Mouse (Mus musculus) lung, postnatal 0 days (tissue): Measurements from ENCODE around the gene Rap1gds1. TPM values are rescaled to one million over a fixed set of nuclear protein-coding genes. Genes with fewer than 3 reads are reported as not detected.

Source experiments
- ATAC-seq: fragments of 200-750 bp; cut with Nextera tagmentation; 2 replicates; pipeline ENCODE4 v1.8.0; 2017; ENCODE audit warnings: moderate library complexity
- DNase-seq: peaks from one replicate; pipeline ENCODE4 v3.0.0-alpha.2; 2016; ENCODE audit warnings: low spot score
- H3K27ac ChIP-seq: fragments of 300-500 bp; sonication (generic); 2 replicates; pipeline ENCODE4 v1.5.1; 2014; ENCODE audit warnings: antibody characterized with exemption, mild to moderate bottlenecking, low read length, mixed read lengths
- H3K27me3 ChIP-seq: fragments of 300-500 bp; sonication (generic); replicated peaks from 2 replicates; pipeline ENCODE4 v1.6.1; 2014; ENCODE audit warnings: low read length, mixed read lengths; ENCODE audit not compliant: insufficient read depth
- H3K36me3 ChIP-seq: fragments of 300-500 bp; sonication (generic); 2 replicates; pipeline ENCODE4 v1.6.1; 2014; ENCODE audit warnings: low read length, mixed read lengths; ENCODE audit not compliant: insufficient read depth
- H3K4me1 ChIP-seq: fragments of 300-500 bp; sonication (generic); 2 replicates; pipeline ENCODE4 v1.6.1; 2014; ENCODE audit warnings: antibody characterized with exemption, low read depth, low read length, mixed read lengths; ENCODE audit not compliant: insufficient read depth
- H3K4me2 ChIP-seq: fragments of 300-500 bp; sonication (generic); replicated peaks from 2 replicates; pipeline ENCODE4 v1.6.1; 2014; ENCODE audit warnings: low read depth, mild to moderate bottlenecking, low read length, moderate library complexity, mixed read lengths
- H3K4me3 ChIP-seq: fragments of 300-500 bp; sonication (generic); 2 replicates; pipeline ENCODE4 v1.5.1; 2014; ENCODE audit warnings: low read depth, low read length
- H3K9ac ChIP-seq: fragments of 300-500 bp; sonication (generic); replicated peaks from 2 replicates; pipeline ENCODE4 v1.6.1; 2014; ENCODE audit warnings: low read depth, mild to moderate bottlenecking
- H3K9me3 ChIP-seq: fragments of 300-500 bp; sonication (generic); 2 replicates; pipeline ENCODE4 v1.6.1; 2016; ENCODE audit warnings: low read length, mixed read lengths
- CTCF ChIP-seq: IDR thresholded peaks from 2 replicates; pipeline ENCODE4 v1.5.1; 2016; ENCODE audit warnings: antibody characterized with exemption, mild to moderate bottlenecking
- EP300 ChIP-seq: IDR thresholded peaks from 2 replicates; pipeline ENCODE4 v1.6.1; 2016; ENCODE audit warnings: antibody characterized with exemption, mild to moderate bottlenecking, control low read depth
- WGBS: fragments of 180-500 bp; shearing (Covaris S2); extraction: QIAGEN DNeasy Blood & Tissue Kit; methylation state at CpG from one replicate; pipeline ENCODE4 v1.1.7; 2014; 5-methylcytosine and 5-hydroxymethylcytosine counted together
- polyA plus RNA-seq: library from polyadenylated mRNA; unstranded; fragments of >200 nt; fragmentation: Nextera tagmentation; extraction: Ambion mirVana; gene quantifications from 2 replicates; pipeline ENCODE4 v1.2.1, GENCODE M21; 2015

The Rap1gds1 gene
- polyA plus RNA-seq, 1 experiment from 2014 or later, result 31.4 TPM

- no peaks in the 10 kb centered on the region for H3K27me3 ChIP-seq
- WGBS, result 63% methylated on average over 2 of the region's 2 CpGs
- ATAC-seq (no peak), DNase-seq (no peak)
- H3K9ac ChIP-seq, result no peak overlapping the region
- no peak overlapping the region for H3K4me2 ChIP-seq
- no peak overlapping the region for H3K27ac ChIP-seq
- H3K9me3 ChIP-seq, result no peaks in the 10 kb centered on the region
- no peak overlapping the region for H3K4me3 ChIP-seq
- no peak for TF ChIP-seq EP300
- no peak for TF ChIP-seq CTCF
- no peaks in the 10 kb centered on the region for H3K36me3 ChIP-seq
- no peaks in the 10 kb centered on the region for H3K4me1 ChIP-seq
These were observed 28.9 kb upstream of the Rap1gds1 start for GRCm38 (mm10) chr3:139103914-139104313.

GRCm38 (mm10) chr3:139103346-139103745 is 28.3 kb upstream of the Rap1gds1 start:
- H3K4me2 ChIP-seq, result no peak overlapping the region
- no peaks in the 10 kb centered on the region for H3K27me3 ChIP-seq
- TF ChIP-seq CTCF, result no peak
- TF ChIP-seq EP300, result no peak
- WGBS, result 50% methylated on average over 3 of the region's 3 CpGs
- ATAC-seq (no peak), DNase-seq (no peak)
- H3K9ac ChIP-seq, result no peak overlapping the region
- H3K4me3 ChIP-seq, result no peak overlapping the region
- H3K36me3 ChIP-seq, result no peaks in the 10 kb centered on the region
- H3K4me1 ChIP-seq, result no peaks in the 10 kb centered on the region
- no peaks in the 10 kb centered on the region for H3K9me3 ChIP-seq
- H3K27ac ChIP-seq, result no peak overlapping the region

- ATAC-seq, result no peak
These were observed 26.9 kb upstream of the Rap1gds1 start for GRCm38 (mm10) chr3:139101941-139102340.

GRCm38 (mm10) chr3:139099284-139099683 is 24.3 kb upstream of the Rap1gds1 start:
- Histone ChIP-seq H3K4me3 (no peak overlapping the region), H3K27me3 (no peaks in the 10 kb centered on the region), H3K4me1 (no peaks in the 10 kb centered on the region), H3K36me3 (no peaks in the 10 kb centered on the region), H3K9me3 (no peaks in the 10 kb centered on the region), H3K9ac (no peak overlapping the region), H3K27ac (no peak overlapping the region), H3K4me2 (no peak overlapping the region)
- WGBS, result 90% methylated on average over 5 of the region's 5 CpGs
- ATAC-seq (no peak), DNase-seq (no peak)
- TF ChIP-seq CTCF, result no peak
- no peak for TF ChIP-seq EP300

More at GRCm38 (mm10) chr3:139101941-139102340, 26.9 kb upstream of the Rap1gds1 start:
- Histone ChIP-seq H3K4me2 (no peak overlapping the region), H3K4me3 (no peak overlapping the region), H3K36me3 (no peaks in the 10 kb centered on the region), H3K9me3 (no peaks in the 10 kb centered on the region), H3K27me3 (no peaks in the 10 kb centered on the region), H3K4me1 (no peaks in the 10 kb centered on the region), H3K27ac (no peak overlapping the region), H3K9ac (no peak overlapping the region)
- DNase-seq, result no peak
- no peak for TF ChIP-seq CTCF
- no peak for TF ChIP-seq EP300
- WGBS, result 87% methylated on average over 1 of the region's 1 CpGs

GRCm38 (mm10) chr3:139095894-139096293 is 20.9 kb upstream of the Rap1gds1 start:
- 85% methylated on average over 7 of the region's 7 CpGs for WGBS
- Histone ChIP-seq H3K27me3 (no peaks in the 10 kb centered on the region), H3K9ac (no peak overlapping the region), H3K4me3 (no peak overlapping the region), H3K36me3 (no peaks in the 10 kb centered on the region), H3K9me3 (no peaks in the 10 kb centered on the region), H3K4me2 (no peak overlapping the region), H3K4me1 (no peaks in the 10 kb centered on the region), H3K27ac (no peak overlapping the region)
- no peak for TF ChIP-seq EP300
- DNase-seq (no peak), ATAC-seq (no peak)

GRCm38 (mm10) chr3:139088526-139088925 is 13.5 kb upstream of the Rap1gds1 start:
- no peak for DNase-seq
- WGBS, result 79% methylated on average over 3 of the region's 3 CpGs
- Histone ChIP-seq H3K9ac (no peak overlapping the region), H3K4me3 (no peak overlapping the region), H3K27ac (no peak overlapping the region), H3K4me2 (no peak overlapping the region), H3K27me3 (no peaks in the 10 kb centered on the region), H3K9me3 (no peaks in the 10 kb centered on the region), H3K36me3 (no peaks in the 10 kb centered on the region), H3K4me1 (no peaks in the 10 kb centered on the region)
- ATAC-seq, result no peak
- TF ChIP-seq CTCF (no peak), EP300 (no peak)
